ENCODE assay signal across 8 mouse cellular contexts in genomic region chr16:55974256-55974902, GRCm38 (mm10). TPM values are rescaled to one million over a fixed set of nuclear protein-coding genes. Genes with fewer than 3 reads are reported as not detected.
DNase-seq lines count a peak whose midpoint lies in the region; ATAC-seq and TF ChIP-seq lines count a peak whose summit lies in the region.

No protein-coding gene starts in this region.

- under 1% methylated on average over 55 of the region's 55 CpGs for WGBS in forebrain, embryonic 14.5 days
- WGBS in neural tube, embryonic 14.5 days = under 1% methylated on average over 49 of the region's 55 CpGs

- peak; percentile 49 for ATAC-seq in cerebellum, adult (ENCODE audit: insufficient number of reproducible peaks, low FRiP score, low TSS enrichment)
- peak; percentile 84 for ATAC-seq in forebrain, embryonic 14.5 days
- ATAC-seq in neural tube, embryonic 14.5 days (ENCODE audit: low read depth) = peak; percentile 73

- peaks cover 36% of the 10 kb centered on the region for H3K36me3 ChIP-seq in ES-Bruce4 (ENCODE audit: control insufficient read depth, insufficient read depth, low read length, poor library complexity, severe bottlenecking)
- H3K36me3 ChIP-seq in forebrain, embryonic 14.5 days (ENCODE audit: control insufficient read depth, insufficient read depth, low read length) = peaks cover 34% of the 10 kb centered on the region
- peaks cover 26% of the 10 kb centered on the region for H3K36me3 ChIP-seq in neural tube, embryonic 14.5 days (ENCODE audit: control insufficient read depth, insufficient read depth, low read length)

- peak; percentile 90 for DNase-seq in forebrain, embryonic 14.5 days (ENCODE audit: low spot score)
- DNase-seq in heart, postnatal 14 days = peak; percentile 94 to 95
- peak; percentile 87 to 88 for DNase-seq in layer of hippocampus, adult 18-20 months (ENCODE audit: low spot score in 2 of 2)
- peak; percentile 91 to 95 for DNase-seq in lung, adult 18-20 months
- peak; percentile 91 for DNase-seq in testis, postnatal 14 days (ENCODE audit: low spot score)

- H3K9ac ChIP-seq in ES-Bruce4 (ENCODE audit: low read depth, poor library complexity, severe bottlenecking) = peak overlapping the region; percentile 83
- H3K9ac ChIP-seq in forebrain, embryonic 14.5 days (ENCODE audit: low read length) = peak overlapping the region; percentile 83
- H3K9ac ChIP-seq in neural tube, embryonic 14.5 days (replicated peaks; ENCODE audit: low read depth, low read length) = peak overlapping the region; percentile 90

- H3K9me3 ChIP-seq in ES-Bruce4 (replicated peaks; ENCODE audit: control insufficient read depth, insufficient read depth, low read length, poor library complexity, severe bottlenecking) = no peaks in the 10 kb centered on the region
- H3K9me3 ChIP-seq in forebrain, embryonic 14.5 days (replicated peaks; ENCODE audit: control insufficient read depth, low read length) = no peaks in the 10 kb centered on the region
- no peaks in the 10 kb centered on the region for H3K9me3 ChIP-seq in neural tube, embryonic 14.5 days (ENCODE audit: control insufficient read depth, low read length)

- H3K4me3 ChIP-seq in ES-Bruce4 (ENCODE audit: low read depth, low read length) = peak overlapping the region; percentile 95
- H3K4me3 ChIP-seq in forebrain, embryonic 14.5 days (ENCODE audit: low read depth, low read length) = peak overlapping the region; percentile 93
- peak overlapping the region; percentile 97 for H3K4me3 ChIP-seq in neural tube, embryonic 14.5 days (ENCODE audit: low read depth, low read length)

- H3K4me1 ChIP-seq in ES-Bruce4 (ENCODE audit: control insufficient read depth, insufficient read depth, low read length) = no peaks in the 10 kb centered on the region
- peaks cover 11% of the 10 kb centered on the region for H3K4me1 ChIP-seq in forebrain, embryonic 14.5 days (ENCODE audit: control insufficient read depth, insufficient read depth, low read length)
- H3K4me1 ChIP-seq in neural tube, embryonic 14.5 days (ENCODE audit: control insufficient read depth, insufficient read depth, low read length) = peaks cover 14% of the 10 kb centered on the region

- no peak for TF ChIP-seq CTCF in ES-Bruce4 (IDR thresholded peaks at IDR 0.05; ENCODE audit: low read depth, low read length)

- no peaks in the 10 kb centered on the region for H3K27me3 ChIP-seq in ES-Bruce4 (ENCODE audit: control insufficient read depth, insufficient read depth, low read length, poor library complexity, severe bottlenecking)
- no peaks in the 10 kb centered on the region for H3K27me3 ChIP-seq in forebrain, embryonic 14.5 days (replicated peaks; ENCODE audit: control insufficient read depth, insufficient read depth, low read length)
- no peaks in the 10 kb centered on the region; the same call in 1 of the 2 replicates for H3K27me3 ChIP-seq in neural tube, embryonic 14.5 days (ENCODE audit: control insufficient read depth, insufficient read depth, low read length)

- TF ChIP-seq POLR2A in ES-Bruce4 (IDR thresholded peaks at IDR 0.05; ENCODE audit: insufficient read depth, low read length) = no peak

- TF ChIP-seq EP300 in ES-Bruce4 (IDR thresholded peaks at IDR 0.05; ENCODE audit: insufficient read depth, low read depth, low read length) = no peak

- no peak overlapping the region for H3K27ac ChIP-seq in ES-Bruce4 (ENCODE audit: insufficient read depth, low read length)
- H3K27ac ChIP-seq in forebrain, embryonic 14.5 days (ENCODE audit: low read depth, low read length) = peak overlapping the region; percentile 86
- H3K27ac ChIP-seq in neural tube, embryonic 14.5 days (ENCODE audit: low read depth, low read length) = peak overlapping the region; percentile 88

- intact Hi-C loops in heart, postnatal 14 days (cut with DNase I) = loop anchor here (2.0 to 5.0 kb wide), 2 partner anchors 54 to 88 kb away; partner anchors contain the start of gene Pcnp

- H3K4me2 ChIP-seq in forebrain, embryonic 14.5 days (ENCODE audit: low read length) = peak overlapping the region; percentile 81
- peak overlapping the region; percentile 75 for H3K4me2 ChIP-seq in neural tube, embryonic 14.5 days (ENCODE audit: low read depth, low read length)

RNA-seq across cellular contexts. Expression of gene Zbtb11, which starts 0.7 kb away (rescaled TPM):
- polyA plus RNA-seq in ES-Bruce4 (2011; ENCODE audit: insufficient read depth, insufficient read length, low read depth, missing spikeins) = 19.6 and 20.5 TPM in 2 replicates
- 15.0 and 20.3 TPM in 2 replicates for polyA plus RNA-seq in forebrain, embryonic 14.5 days (2014; fragmentation: Nextera tagmentation; extraction: Ambion mirVana)
- total RNA-seq in heart, postnatal 14 days (2021) = 10 to 100 TPM; 11.5 to 12.5 TPM
- total RNA-seq in layer of hippocampus, adult 18-20 months (2021) = 10 to 100 TPM; 55.7 to 56.6 TPM
- 26.5 and 30.6 TPM in 2 replicates for polyA plus RNA-seq in neural tube, embryonic 14.5 days (2014; fragmentation: Nextera tagmentation; extraction: Ambion mirVana)

RNA-seq across cellular contexts. Expression of gene Rpl24, which starts 8.3 kb away (rescaled TPM):
- 1,642 and 1,799 TPM in 2 replicates for polyA plus RNA-seq in ES-Bruce4 (2011; ENCODE audit: insufficient read depth, insufficient read length, low read depth, missing spikeins)
- polyA plus RNA-seq in forebrain, embryonic 14.5 days (2014; fragmentation: Nextera tagmentation; extraction: Ambion mirVana) = 630 and 738 TPM in 2 replicates
- 100 to 1,000 TPM; 532 to 562 TPM for total RNA-seq in heart, postnatal 14 days (2021)
- 100 to 1,000 TPM; 411 to 431 TPM for total RNA-seq in layer of hippocampus, adult 18-20 months (2021)
- polyA plus RNA-seq in neural tube, embryonic 14.5 days (2014; fragmentation: Nextera tagmentation; extraction: Ambion mirVana) = 529 and 563 TPM in 2 replicates

RNA-seq across cellular contexts. Expression of gene Cep97, which starts 39.7 kb away (rescaled TPM):
- 14.6 and 20.6 TPM in 2 replicates for polyA plus RNA-seq in ES-Bruce4 (2011; ENCODE audit: insufficient read depth, insufficient read length, low read depth, missing spikeins)
- polyA plus RNA-seq in forebrain, embryonic 14.5 days (2014; fragmentation: Nextera tagmentation; extraction: Ambion mirVana) = 15.8 and 19.4 TPM in 2 replicates
- total RNA-seq in heart, postnatal 14 days (2021) = 1 to 10 TPM; 5.8 to 7.7 TPM
- 10 to 100 TPM; 18.2 to 18.8 TPM for total RNA-seq in layer of hippocampus, adult 18-20 months (2021)
- polyA plus RNA-seq in neural tube, embryonic 14.5 days (2014; fragmentation: Nextera tagmentation; extraction: Ambion mirVana) = 18.4 and 18.9 TPM in 2 replicates

RNA-seq across cellular contexts. Expression of gene Pcnp, which starts 55.2 kb away (rescaled TPM):
- 248 and 256 TPM in 2 replicates for polyA plus RNA-seq in ES-Bruce4 (2011; ENCODE audit: insufficient read depth, insufficient read length, low read depth, missing spikeins)
- polyA plus RNA-seq in forebrain, embryonic 14.5 days (2014; fragmentation: Nextera tagmentation; extraction: Ambion mirVana) = 252 and 255 TPM in 2 replicates
- 10 to 100 TPM; 54.5 to 56.1 TPM for total RNA-seq in heart, postnatal 14 days (2021)
- total RNA-seq in layer of hippocampus, adult 18-20 months (2021) = 100 to 1,000 TPM; 158 to 171 TPM
- polyA plus RNA-seq in neural tube, embryonic 14.5 days (2014; fragmentation: Nextera tagmentation; extraction: Ambion mirVana) = 197 and 228 TPM in 2 replicates
